Mouse (Mus musculus): ENCODE data around the gene Alcam. TPM values are rescaled to one million over a fixed set of nuclear protein-coding genes. Genes with fewer than 3 reads are reported as not detected.

Alcam gene
- polyA plus RNA-seq, 1 experiment, result 0.01 TPM

DNA sequence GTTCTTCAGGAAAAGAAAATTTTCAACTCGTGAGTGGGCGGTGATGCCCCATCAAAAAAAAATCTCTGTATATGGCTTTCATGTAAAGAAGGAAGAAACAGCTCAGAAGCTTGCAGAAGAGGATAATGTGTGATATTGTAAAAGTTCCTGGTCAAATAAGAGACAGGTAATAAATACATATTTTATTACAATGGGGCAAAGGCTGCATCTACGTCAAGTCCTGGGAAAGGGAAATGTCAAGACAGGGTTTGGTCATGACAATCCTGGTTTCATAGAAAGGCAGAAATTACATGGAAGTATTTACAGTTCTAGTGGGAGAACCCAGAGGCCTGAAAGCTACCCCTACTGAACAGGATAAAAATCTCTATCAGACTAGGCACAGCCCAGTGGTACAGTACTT, 7.9 kb downstream of the Alcam start:
- TF ChIP-seq GATA1 (IDR thresholded peaks at IDR 0.05; ENCODE audit: low read length) (no peak), TAL1 (IDR thresholded peaks at IDR 0.05; ENCODE audit: low read length) (no peak)
- Histone ChIP-seq H3K4me3 (replicated peaks) (no peak overlapping the region), H3K36me3 (ENCODE audit: control insufficient read depth) (no peaks in the 10 kb centered on the region), H3K9me3 (ENCODE audit: control insufficient read depth, low read length) (no peaks in the 10 kb centered on the region), H3K4me1 (ENCODE audit: control insufficient read depth) (no peaks in the 10 kb centered on the region), H3K27me3 (ENCODE audit: control insufficient read depth) (peaks cover 13% of the 10 kb centered on the region)

DNA sequence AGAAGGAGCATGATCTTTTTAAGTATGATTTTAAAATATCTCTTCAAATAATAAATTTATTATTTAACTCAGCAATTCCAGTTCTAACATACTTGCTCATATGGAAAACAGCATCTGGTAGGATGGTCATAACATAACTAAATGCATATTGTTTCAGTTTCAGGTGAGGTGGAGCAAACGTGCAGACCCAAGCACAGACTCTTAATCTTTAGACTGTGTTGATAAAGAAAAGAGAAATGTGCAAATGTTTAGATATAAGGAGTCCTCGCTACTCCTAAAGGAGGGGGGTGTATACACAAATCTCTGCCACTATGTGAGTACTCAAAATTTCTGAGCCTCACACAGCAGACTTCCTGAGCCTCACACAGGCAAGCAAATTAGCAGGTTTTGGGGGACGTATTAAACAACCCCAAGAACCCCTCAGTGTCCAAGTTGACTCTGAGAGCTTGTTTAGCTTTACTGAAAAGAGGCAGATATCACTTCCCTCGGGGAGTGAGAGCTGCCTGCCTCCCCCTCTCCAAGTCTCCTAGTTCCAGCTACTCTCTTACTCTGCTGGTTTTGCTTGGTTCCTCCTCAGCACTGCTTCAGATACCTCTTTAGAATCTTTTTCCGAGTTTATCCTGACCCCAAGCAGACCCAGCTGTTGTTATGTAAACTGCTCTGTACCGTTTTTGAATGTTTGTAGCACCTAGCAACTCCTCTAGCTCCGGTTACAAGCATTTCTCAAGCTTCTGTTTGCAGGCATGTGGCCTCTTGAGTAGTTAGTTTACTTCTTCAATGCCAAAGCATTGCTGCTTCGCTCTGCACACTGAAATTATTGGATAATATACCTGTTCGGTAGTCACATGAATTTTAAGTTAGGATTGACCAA, 10.0 kb downstream of the Alcam start:
- no peaks in the 10 kb centered on the region for H3K27me3 ChIP-seq (ENCODE audit: control insufficient read depth)
- H3K9me3 ChIP-seq (ENCODE audit: control insufficient read depth, low read length), result no peaks in the 10 kb centered on the region
- no peak for TF ChIP-seq GATA1 (IDR thresholded peaks at IDR 0.05; ENCODE audit: low read length)
- TF ChIP-seq TAL1 (IDR thresholded peaks at IDR 0.05; ENCODE audit: low read length), result no peak
- no peaks in the 10 kb centered on the region for H3K36me3 ChIP-seq (ENCODE audit: control insufficient read depth)
- H3K4me3 ChIP-seq (replicated peaks), result no peak overlapping the region
- no peaks in the 10 kb centered on the region for H3K4me1 ChIP-seq (ENCODE audit: control insufficient read depth)

DNA sequence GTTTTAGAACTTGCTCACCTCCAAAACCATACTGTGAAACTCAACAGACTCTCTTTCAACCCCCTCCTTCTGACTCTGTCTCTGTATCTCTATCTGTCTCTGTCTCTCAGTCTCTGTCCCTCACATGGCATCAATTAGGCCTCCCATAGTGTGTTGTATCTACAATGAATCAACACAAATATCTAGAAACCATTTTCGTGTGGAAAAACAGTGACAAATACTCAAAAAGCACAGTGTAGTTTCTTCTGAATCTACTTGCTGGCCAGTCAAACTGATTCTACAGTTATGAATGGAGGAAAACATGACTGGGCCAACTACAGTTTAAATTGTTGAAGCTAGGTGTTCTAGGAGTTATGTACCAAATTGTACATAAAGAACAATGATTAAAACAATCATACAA, 10.8 kb downstream of the Alcam start:
- no peak overlapping the region for H3K4me3 ChIP-seq (replicated peaks)
- no peaks in the 10 kb centered on the region for H3K27me3 ChIP-seq (ENCODE audit: control insufficient read depth)
- no peaks in the 10 kb centered on the region for H3K36me3 ChIP-seq (ENCODE audit: control insufficient read depth)
- TF ChIP-seq GATA1 (IDR thresholded peaks at IDR 0.05; ENCODE audit: low read length) (no peak), TAL1 (IDR thresholded peaks at IDR 0.05; ENCODE audit: low read length) (no peak)
- no peaks in the 10 kb centered on the region for H3K9me3 ChIP-seq (ENCODE audit: control insufficient read depth, low read length)
- no peaks in the 10 kb centered on the region for H3K4me1 ChIP-seq (ENCODE audit: control insufficient read depth)

DNA sequence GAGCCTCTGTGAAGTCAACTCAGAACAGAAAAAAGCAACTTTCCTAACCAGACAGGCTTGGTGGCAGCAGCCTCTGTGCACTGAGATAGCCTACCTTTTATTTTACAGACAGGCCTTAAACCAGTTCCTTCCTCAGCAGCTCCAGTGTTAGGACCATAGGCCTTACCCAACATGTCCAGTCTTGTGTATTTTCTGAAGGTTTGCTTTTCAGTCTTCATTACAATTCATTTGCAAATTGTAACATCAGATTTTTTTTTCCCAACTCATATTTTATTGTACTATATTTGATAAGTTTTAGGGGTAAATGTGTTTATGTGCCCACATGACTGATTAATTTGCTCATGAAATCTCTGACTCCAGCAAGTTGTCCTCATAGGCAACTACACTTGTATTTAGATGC, 14.3 kb downstream of the Alcam start:
- TF ChIP-seq TAL1 (IDR thresholded peaks at IDR 0.05; ENCODE audit: low read length) (no peak), GATA1 (IDR thresholded peaks at IDR 0.05; ENCODE audit: low read length) (no peak)
- Histone ChIP-seq H3K36me3 (ENCODE audit: control insufficient read depth) (no peaks in the 10 kb centered on the region), H3K27me3 (ENCODE audit: control insufficient read depth) (no peaks in the 10 kb centered on the region)

DNA sequence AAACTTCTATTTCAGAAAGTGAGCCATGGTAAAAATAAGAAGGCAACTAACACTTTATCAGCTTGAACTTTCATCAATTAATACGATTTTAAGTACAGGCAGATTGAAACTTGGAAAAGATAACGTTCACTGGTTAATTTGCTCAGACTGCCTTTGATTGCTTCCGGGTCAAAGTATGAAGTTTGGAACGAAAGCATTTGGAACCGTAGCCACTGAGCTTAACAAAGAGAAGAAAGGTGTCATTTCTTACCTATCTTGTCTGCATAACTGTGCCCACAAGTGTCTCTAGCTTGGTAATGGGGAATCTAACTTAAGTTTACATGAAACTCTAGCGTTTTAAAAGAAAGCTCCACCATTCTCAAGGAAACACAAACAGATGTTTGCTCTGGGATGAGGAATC, 14.9 kb downstream of the Alcam start:
- TF ChIP-seq GATA1 (IDR thresholded peaks at IDR 0.05; ENCODE audit: low read length) (no peak), TAL1 (IDR thresholded peaks at IDR 0.05; ENCODE audit: low read length) (no peak)
- H3K36me3 ChIP-seq (ENCODE audit: control insufficient read depth), result no peaks in the 10 kb centered on the region
- H3K9me3 ChIP-seq (ENCODE audit: control insufficient read depth, low read length), result no peaks in the 10 kb centered on the region
- H3K27me3 ChIP-seq (ENCODE audit: control insufficient read depth), result no peaks in the 10 kb centered on the region
- H3K4me1 ChIP-seq (ENCODE audit: control insufficient read depth), result no peaks in the 10 kb centered on the region
- no peak overlapping the region for H3K4me3 ChIP-seq (replicated peaks)

More for the DNA sequence above, 14.3 kb downstream of the Alcam start:
- Histone ChIP-seq H3K4me1 (ENCODE audit: control insufficient read depth) (no peaks in the 10 kb centered on the region), H3K9me3 (ENCODE audit: control insufficient read depth, low read length) (no peaks in the 10 kb centered on the region), H3K4me3 (replicated peaks) (no peak overlapping the region)

DNA sequence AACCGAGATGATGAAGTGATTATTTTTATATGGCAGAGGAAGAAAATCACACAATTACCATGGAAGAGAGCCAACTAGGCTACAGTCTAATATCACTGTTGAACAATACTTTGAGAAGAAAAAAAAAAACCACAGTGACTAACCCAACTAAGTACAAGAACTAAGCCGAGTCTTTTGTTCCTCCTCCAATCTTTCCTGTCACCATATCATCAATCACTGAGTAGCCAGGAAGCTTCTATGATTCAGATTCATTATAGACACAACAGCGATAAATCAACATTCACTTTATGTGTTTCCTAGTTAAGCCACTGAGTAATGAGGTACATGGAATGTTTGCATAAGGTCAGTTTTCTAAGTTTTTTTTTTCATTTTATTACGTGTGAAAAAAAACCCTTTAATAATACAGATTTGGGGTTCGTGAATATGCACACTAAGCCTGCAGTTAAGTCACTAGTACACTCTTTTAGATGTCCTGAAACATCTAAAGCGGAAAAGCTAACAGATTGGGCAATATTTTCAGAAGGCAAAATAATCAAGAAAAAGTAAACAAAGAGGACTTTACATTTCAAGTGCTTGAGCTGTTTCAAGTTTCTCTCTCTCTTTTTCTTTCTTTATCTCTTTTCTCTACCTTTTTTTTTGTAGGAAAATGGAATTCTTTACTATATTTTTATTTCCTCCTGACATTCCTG, 15.5 kb downstream of the Alcam start:
- TF ChIP-seq GATA1 (IDR thresholded peaks at IDR 0.05; ENCODE audit: low read length) (no peak), TAL1 (IDR thresholded peaks at IDR 0.05; ENCODE audit: low read length) (no peak)

DNA sequence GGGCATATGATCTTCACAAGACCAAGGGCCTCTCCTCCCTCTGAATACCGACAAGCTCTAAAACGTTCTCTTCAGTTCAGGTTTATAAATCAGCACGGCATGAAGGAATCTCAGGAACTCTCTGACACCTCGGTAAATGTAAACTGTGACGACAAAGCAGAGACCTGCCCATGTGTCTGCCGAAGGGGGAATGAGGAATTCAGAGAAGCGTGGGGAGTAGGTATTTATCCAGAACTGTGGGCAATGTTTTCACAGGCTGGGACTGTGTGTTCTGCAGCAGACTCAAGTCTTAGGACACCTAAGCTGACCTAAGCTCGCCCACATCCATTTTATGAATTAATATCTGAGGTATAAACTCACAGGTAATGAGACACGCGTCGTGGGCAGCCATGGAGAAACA, 20.7 kb downstream of the Alcam start:
- H3K9me3 ChIP-seq (ENCODE audit: control insufficient read depth, low read length), result no peaks in the 10 kb centered on the region
- TF ChIP-seq GATA1 (IDR thresholded peaks at IDR 0.05; ENCODE audit: low read length) (no peak), TAL1 (IDR thresholded peaks at IDR 0.05; ENCODE audit: low read length) (no peak)
- no peaks in the 10 kb centered on the region for H3K4me1 ChIP-seq (ENCODE audit: control insufficient read depth)
- H3K36me3 ChIP-seq (ENCODE audit: control insufficient read depth), result no peaks in the 10 kb centered on the region
- H3K27me3 ChIP-seq (ENCODE audit: control insufficient read depth), result no peaks in the 10 kb centered on the region
- H3K4me3 ChIP-seq (replicated peaks), result no peak overlapping the region

More for the DNA sequence above, 15.5 kb downstream of the Alcam start:
- no peaks in the 10 kb centered on the region for H3K9me3 ChIP-seq (ENCODE audit: control insufficient read depth, low read length)
- H3K27me3 ChIP-seq (ENCODE audit: control insufficient read depth), result no peaks in the 10 kb centered on the region
- H3K4me1 ChIP-seq (ENCODE audit: control insufficient read depth), result no peaks in the 10 kb centered on the region
- H3K4me3 ChIP-seq (replicated peaks), result no peak overlapping the region
- H3K36me3 ChIP-seq (ENCODE audit: control insufficient read depth), result no peaks in the 10 kb centered on the region

DNA sequence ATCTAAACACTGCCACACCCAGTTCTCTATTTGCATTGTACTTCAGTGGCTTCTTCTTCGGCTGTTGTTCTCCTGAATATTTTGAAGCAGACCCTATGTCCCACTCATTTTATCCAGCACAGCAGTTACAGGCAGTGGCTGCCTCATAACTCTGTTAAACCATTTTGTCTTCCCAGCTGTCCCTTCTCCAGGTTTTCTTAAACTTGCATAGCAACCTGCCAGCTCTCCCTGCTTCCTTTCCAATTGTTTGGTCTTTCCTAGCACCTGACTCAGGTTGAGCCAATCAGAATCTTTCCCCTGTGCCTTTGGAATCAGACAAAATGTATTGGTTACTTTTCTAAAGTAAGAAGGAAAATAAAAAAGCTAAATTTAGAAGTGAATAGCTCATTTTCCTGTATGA, 21.8 kb downstream of the Alcam start:
- TF ChIP-seq TAL1 (IDR thresholded peaks at IDR 0.05; ENCODE audit: low read length), result no peak
- Histone ChIP-seq H3K9me3 (ENCODE audit: control insufficient read depth, low read length) (no peaks in the 10 kb centered on the region), H3K4me1 (ENCODE audit: control insufficient read depth) (no peaks in the 10 kb centered on the region), H3K36me3 (ENCODE audit: control insufficient read depth) (no peaks in the 10 kb centered on the region), H3K27me3 (ENCODE audit: control insufficient read depth) (no peaks in the 10 kb centered on the region), H3K4me3 (replicated peaks) (no peak overlapping the region)

DNA sequence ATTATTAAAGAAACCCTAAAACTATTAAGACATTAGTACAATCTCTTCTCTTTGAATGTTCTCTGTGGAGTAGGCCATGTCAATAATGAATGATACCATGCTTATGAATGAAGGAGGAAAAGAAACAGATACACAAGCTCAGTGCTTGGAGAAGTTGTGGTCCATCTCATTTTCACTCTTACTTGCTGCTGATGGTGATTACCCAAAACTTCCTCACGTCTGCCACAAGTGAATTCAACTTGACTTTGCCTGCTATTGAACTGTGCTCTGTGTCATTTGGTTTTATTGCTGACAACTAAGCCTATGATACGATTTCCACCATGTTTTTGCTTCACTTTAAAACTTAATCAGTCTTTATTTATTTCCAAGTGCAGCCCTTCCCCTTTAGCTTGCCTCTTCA, 22.3 kb downstream of the Alcam start:
- Histone ChIP-seq H3K36me3 (ENCODE audit: control insufficient read depth) (no peaks in the 10 kb centered on the region), H3K9me3 (ENCODE audit: control insufficient read depth, low read length) (no peaks in the 10 kb centered on the region), H3K27me3 (ENCODE audit: control insufficient read depth) (no peaks in the 10 kb centered on the region), H3K4me3 (replicated peaks) (no peak overlapping the region), H3K4me1 (ENCODE audit: control insufficient read depth) (no peaks in the 10 kb centered on the region)
- TF ChIP-seq GATA1 (IDR thresholded peaks at IDR 0.05; ENCODE audit: low read length) (no peak), TAL1 (IDR thresholded peaks at IDR 0.05; ENCODE audit: low read length) (no peak)
